Mouse (Mus musculus): Measurements from ENCODE around the gene Abraxas2. TPM values are rescaled to one million over a fixed set of nuclear protein-coding genes. Genes with fewer than 3 reads are reported as not detected.

Abraxas2 gene
- polyA plus RNA-seq (2015; fragmentation: Nextera tagmentation; extraction: Ambion mirVana) = 29.8 and 34.7 TPM in 2 replicates

DNA sequence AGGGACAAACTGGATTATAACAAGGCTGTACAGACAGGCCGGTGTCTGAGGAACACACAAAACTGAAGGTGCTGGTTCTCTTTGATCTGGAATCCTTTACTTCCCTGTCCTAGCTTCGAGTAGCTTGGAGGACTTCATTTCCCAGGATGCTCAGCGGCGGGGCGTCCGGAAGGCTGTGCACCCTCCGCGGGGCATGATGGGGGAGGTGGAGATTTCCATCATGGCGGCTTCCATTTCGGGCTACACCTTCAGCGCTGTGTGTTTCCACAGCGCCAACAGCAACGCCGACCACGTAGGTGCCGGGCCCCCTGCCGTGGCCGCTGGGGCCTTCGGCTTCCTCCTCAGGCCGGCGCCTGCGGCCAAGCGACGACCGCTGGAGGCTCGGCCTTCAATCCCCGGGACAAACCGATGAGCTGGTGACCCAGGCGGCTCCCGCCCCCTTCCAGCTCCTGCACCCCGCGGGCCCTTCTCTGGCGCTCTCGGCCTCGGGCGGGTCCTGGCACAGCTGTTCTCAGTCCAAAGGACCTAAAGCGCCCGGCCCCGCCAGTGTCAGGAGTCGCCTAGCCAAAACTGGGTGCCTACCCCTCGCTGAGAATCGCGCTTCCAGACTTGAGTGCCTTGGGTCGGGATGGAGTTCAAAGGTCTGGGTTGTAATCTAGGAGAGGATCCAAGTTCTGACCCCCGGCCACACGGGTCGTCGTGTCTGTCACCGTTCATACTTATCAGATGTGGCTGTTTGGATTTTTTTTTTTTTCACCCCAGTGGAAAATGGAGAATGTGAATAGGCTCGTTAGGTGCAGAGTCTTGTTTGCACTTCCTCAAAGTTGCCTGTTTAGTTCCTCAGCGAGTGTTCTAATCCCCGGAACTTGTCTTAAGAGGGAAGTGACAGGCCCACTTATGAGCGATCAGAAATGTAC, at the start of gene Abraxas2:
TSS of gene Abraxas2 (plus strand) at position 184 of the 917 bp plus-strand sequence.

DNA sequence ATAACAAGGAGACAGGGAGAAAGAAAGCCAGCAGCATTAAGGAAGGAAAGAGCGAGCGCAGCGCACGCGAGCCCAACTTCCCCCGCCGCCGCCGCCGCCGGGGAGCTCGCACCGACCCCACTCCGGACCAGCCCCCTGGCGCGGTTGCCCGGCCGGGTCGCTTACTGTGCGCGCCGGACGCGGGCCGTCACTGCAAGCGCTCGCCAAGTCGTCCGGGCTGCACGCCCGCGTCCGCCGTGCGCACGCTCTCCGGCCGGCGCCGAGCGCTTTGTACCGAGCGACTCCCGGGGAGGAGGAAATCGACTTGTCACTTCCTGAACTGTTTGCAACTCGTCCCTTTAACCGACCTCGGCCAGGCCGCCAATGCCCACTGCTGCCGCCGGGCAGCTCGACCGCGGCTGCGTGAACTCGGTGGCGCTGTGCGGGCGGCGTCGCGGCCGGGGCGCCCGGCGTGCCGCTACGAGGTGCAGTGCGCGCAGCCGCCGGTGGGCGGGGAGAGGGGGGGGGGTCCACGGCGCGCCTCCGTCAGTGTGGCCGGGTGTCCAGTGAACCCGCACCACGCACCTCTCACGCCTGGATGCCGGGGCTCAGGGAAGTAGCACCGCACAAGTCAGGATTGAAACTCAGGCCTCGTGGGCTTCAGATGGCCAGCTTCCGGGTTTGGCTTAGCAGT, 45.5 kb upstream of the Abraxas2 start, which contains the start of gene Fam53b:
TSS of gene Fam53b (minus strand) at position 471 of the 673 bp plus-strand sequence.

DNA sequence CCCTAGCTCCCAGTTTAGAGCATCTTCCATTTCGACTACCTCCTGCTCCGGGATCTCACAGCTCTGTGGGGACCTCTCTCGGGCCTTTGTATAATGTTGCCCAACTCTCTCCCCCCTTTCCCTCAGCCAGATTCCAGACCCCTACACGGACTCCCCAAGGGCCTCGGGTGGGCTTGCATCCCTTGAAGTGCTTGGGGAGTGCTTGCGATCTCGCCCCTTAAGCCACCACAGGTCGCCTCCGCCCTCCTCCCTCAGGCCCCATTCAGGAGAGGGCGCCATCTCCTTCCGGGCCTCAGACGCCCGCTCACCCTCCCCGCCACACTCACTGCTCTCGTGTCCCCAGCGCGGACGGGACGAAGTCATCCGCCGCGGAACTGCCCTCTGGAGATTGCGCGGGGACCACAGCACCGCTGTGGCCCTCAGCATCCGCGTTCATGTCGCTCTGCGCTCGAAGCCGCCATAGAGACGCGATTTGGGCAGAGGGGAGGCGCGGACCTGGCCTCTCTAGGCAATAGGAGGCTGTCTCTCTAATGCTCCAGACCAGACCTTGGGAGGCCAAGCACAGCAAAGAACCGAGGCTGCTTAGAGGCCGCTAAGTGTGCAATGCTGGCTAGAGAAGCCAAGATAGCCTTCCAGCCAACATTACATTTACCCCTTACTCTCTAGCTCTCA, 6.7 kb upstream of the Abraxas2 start, which contains the start of gene Eef1akmt2:
TSS of gene Eef1akmt2 (minus strand) at position 501 of the 672 bp plus-strand sequence.

DNA sequence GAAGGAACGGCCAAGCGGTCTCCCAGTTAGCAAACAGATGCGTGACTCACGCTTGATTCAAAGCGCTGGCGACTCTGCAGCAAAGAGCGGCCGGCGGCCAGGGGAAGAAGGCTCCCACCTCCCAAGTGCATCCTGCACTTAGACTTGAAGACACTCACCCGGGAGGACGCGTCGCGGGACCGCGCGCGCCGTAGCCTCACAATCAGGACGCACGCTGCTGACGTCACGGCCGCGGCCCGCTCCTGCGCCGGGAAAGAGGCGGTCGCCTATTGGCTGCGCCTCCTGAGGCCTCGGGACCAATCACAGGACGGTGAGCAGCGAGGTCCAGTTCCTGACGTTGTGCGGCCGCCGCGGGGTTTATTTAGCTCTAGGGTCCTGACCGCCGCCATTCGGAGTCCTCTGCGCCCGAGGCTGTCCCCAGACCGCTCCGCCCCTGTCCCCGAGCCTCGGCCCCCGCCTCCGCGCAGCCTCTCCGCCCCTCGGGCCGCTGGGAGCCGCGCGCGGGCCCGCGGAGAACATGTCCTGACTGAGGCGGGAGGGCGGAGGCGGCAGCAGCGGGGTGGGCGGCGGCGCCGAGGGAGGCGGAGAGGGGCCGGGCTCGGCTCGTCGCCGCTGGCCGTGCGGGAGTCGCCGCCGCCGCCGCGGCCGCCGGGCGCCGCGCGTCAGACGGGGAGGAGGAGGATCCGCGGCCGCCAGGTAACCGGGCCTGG, 72.0 kb downstream of the Abraxas2 start, which contains the start of gene Zranb1:
TSS of gene Zranb1 (plus strand) at position 293 of the 710 bp plus-strand sequence.

Other genes starting within 250 kb of the Abraxas2 start
- 49.8 and 54.3 TPM in 2 replicates for gene Lhpp, start 248.6 kb upstream of the Abraxas2 start, polyA plus RNA-seq (2015; fragmentation: Nextera tagmentation; extraction: Ambion mirVana)
- 8.2 and 9.3 TPM in 2 replicates for gene Fam53b, start 45.3 kb upstream of the Abraxas2 start, polyA plus RNA-seq (2015; fragmentation: Nextera tagmentation; extraction: Ambion mirVana)
- gene Eef1akmt2, start 6.6 kb upstream of the Abraxas2 start, polyA plus RNA-seq (2015; fragmentation: Nextera tagmentation; extraction: Ambion mirVana) = 71.6 and 73.7 TPM in 2 replicates
- 22.2 and 25.0 TPM in 2 replicates for gene Zranb1, start 71.9 kb downstream of the Abraxas2 start, polyA plus RNA-seq (2015; fragmentation: Nextera tagmentation; extraction: Ambion mirVana)